In genomic region chr7:120843037-120843621, GRCm38 (mm10) we compare ENCODE assay signal across 8 mouse cellular contexts. TPM values are rescaled to one million over a fixed set of nuclear protein-coding genes. Genes with fewer than 3 reads are reported as not detected.
DNase-seq lines count a peak whose midpoint lies in the region; ATAC-seq and TF ChIP-seq lines count a peak whose summit lies in the region.

No protein-coding gene starts in this region.

- H3K4me2 ChIP-seq in embryonic facial prominence, embryonic 13.5 days = peak overlapping the region; percentile 78
- peak overlapping the region; percentile 79 for H3K4me2 ChIP-seq in limb, embryonic 13.5 days (replicated peaks)
- peak overlapping the region; percentile 64 for H3K4me2 ChIP-seq in midbrain, embryonic 15.5 days

- H3K27me3 ChIP-seq in embryonic facial prominence, embryonic 13.5 days = no peaks in the 10 kb centered on the region
- no peaks in the 10 kb centered on the region for H3K27me3 ChIP-seq in heart, adult 2 months (ENCODE audit: control insufficient read depth, insufficient read depth, low read length)
- H3K27me3 ChIP-seq in limb, embryonic 13.5 days = peaks cover 8% of the 10 kb centered on the region
- H3K27me3 ChIP-seq in midbrain, embryonic 15.5 days (replicated peaks) = 0 out of 2 replicates have a peak, but pooled peaks cover 4% of the 10 kb centered on the region

- TF ChIP-seq POLR2A in heart, adult 2 months (IDR thresholded peaks at IDR 0.05; ENCODE audit: insufficient read depth, low read depth, low read length) = peak; percentile 44; the same call in 1 of the 2 replicates

- peak; percentile 72 for TF ChIP-seq EP300 in heart, adult 2 months (IDR thresholded peaks at IDR 0.05; ENCODE audit: insufficient read depth, low read depth, low read length)

- H3K27ac ChIP-seq in embryonic facial prominence, embryonic 13.5 days = peak overlapping the region; percentile 98
- peak overlapping the region; percentile 93 for H3K27ac ChIP-seq in heart, adult 2 months
- peak overlapping the region; percentile 97 for H3K27ac ChIP-seq in limb, embryonic 13.5 days
- H3K27ac ChIP-seq in midbrain, embryonic 15.5 days = peak overlapping the region; percentile 92

- TF ChIP-seq CTCF in heart, adult 2 months (IDR thresholded peaks at IDR 0.05) = no peak

- H3K79me2 ChIP-seq in heart, adult 2 months (replicated peaks; ENCODE audit: control insufficient read depth, insufficient read depth, low read length) = no peaks in the 10 kb centered on the region

- peak; percentile 87 for DNase-seq in 3134 (ENCODE audit: extremely low read depth, insufficient read length, low spot score)
- DNase-seq in adrenal gland, postnatal 36 days = peak; percentile 87 to 90
- DNase-seq in heart, adult 2 months = peak; percentile 87 to 91
- DNase-seq in kidney, adult 8-10 months = peak; percentile 49 to 62
- DNase-seq in spleen, postnatal 14 days (ENCODE audit: low spot score in 2 of 2) = peak; percentile 62 to 71

- H3K9me3 ChIP-seq in embryonic facial prominence, embryonic 13.5 days = no peaks in the 10 kb centered on the region
- no peaks in the 10 kb centered on the region for H3K9me3 ChIP-seq in limb, embryonic 13.5 days
- H3K9me3 ChIP-seq in midbrain, embryonic 15.5 days = no peaks in the 10 kb centered on the region

- WGBS in embryonic facial prominence, embryonic 13.5 days = under 1% methylated on average over 40 of the region's 40 CpGs
- under 1% methylated on average over 40 of the region's 40 CpGs for WGBS in heart, adult 2 months
- WGBS in limb, embryonic 13.5 days = under 1% methylated on average over 40 of the region's 40 CpGs
- under 1% methylated on average over 40 of the region's 40 CpGs for WGBS in midbrain, embryonic 15.5 days

- intact Hi-C loops in heart, adult 2 months (cut with DNase I) = loop anchor here (2.0 to 5.0 kb wide), 3 partner anchors 44 to 278 kb away; no protein-coding TSS in a partner anchor

- peak; percentile 68 for ATAC-seq in embryonic facial prominence, embryonic 13.5 days (ENCODE audit: insufficient number of reproducible peaks, insufficient read depth, low FRiP score, low TSS enrichment, low read depth)
- ATAC-seq in limb, embryonic 13.5 days (ENCODE audit: low FRiP score, low read depth) = peak; percentile 52
- peak; percentile 84 for ATAC-seq in midbrain, embryonic 15.5 days (replicated peaks)

- peaks cover 24% of the 10 kb centered on the region for H3K4me1 ChIP-seq in embryonic facial prominence, embryonic 13.5 days
- no peaks in the 10 kb centered on the region for H3K4me1 ChIP-seq in heart, adult 2 months (ENCODE audit: control insufficient read depth, insufficient read depth, low read length)
- H3K4me1 ChIP-seq in limb, embryonic 13.5 days = peaks cover 15% of the 10 kb centered on the region
- peaks cover 21% of the 10 kb centered on the region for H3K4me1 ChIP-seq in midbrain, embryonic 15.5 days

- H3K4me3 ChIP-seq in embryonic facial prominence, embryonic 13.5 days = peak overlapping the region; percentile 81
- peak overlapping the region; percentile 74 for H3K4me3 ChIP-seq in heart, adult 2 months
- H3K4me3 ChIP-seq in limb, embryonic 13.5 days = peak overlapping the region; percentile 84
- peak overlapping the region; percentile 77 for H3K4me3 ChIP-seq in midbrain, embryonic 15.5 days

- no peaks in the 10 kb centered on the region for H3K36me3 ChIP-seq in embryonic facial prominence, embryonic 13.5 days
- no peaks in the 10 kb centered on the region for H3K36me3 ChIP-seq in heart, adult 2 months (ENCODE audit: control insufficient read depth, insufficient read depth, low read length)
- H3K36me3 ChIP-seq in limb, embryonic 13.5 days = peaks cover 14% of the 10 kb centered on the region; the same call in 1 of the 2 replicates
- no peaks in the 10 kb centered on the region for H3K36me3 ChIP-seq in midbrain, embryonic 15.5 days (replicated peaks)

- peak overlapping the region; percentile 86 for H3K9ac ChIP-seq in embryonic facial prominence, embryonic 13.5 days
- peak overlapping the region; percentile 88 for H3K9ac ChIP-seq in heart, adult 2 months (ENCODE audit: low read depth, low read length)
- peak overlapping the region; percentile 88 for H3K9ac ChIP-seq in limb, embryonic 13.5 days
- H3K9ac ChIP-seq in midbrain, embryonic 15.5 days = peak overlapping the region; percentile 83

RNA-seq across cellular contexts. Expression of gene Eef2k, which starts 0.5 kb away (rescaled TPM):
- total RNA-seq in adrenal gland, postnatal 36 days (2021) = 10 to 100 TPM; 25.6 to 51.8 TPM
- polyA plus RNA-seq in embryonic facial prominence, embryonic 13.5 days (2015; fragmentation: Nextera tagmentation; extraction: Ambion mirVana) = 36.6 and 39.4 TPM in 2 replicates
- total RNA-seq in heart, adult 2 months (2021) = 10 to 100 TPM; 23.9 to 28.9 TPM
- polyA plus RNA-seq in heart, adult 2 months (2012; rRNA removed) = 22.8 and 27.4 TPM in 2 replicates
- 33.3 and 36.3 TPM in 2 replicates for polyA plus RNA-seq in limb, embryonic 13.5 days (2015; fragmentation: Nextera tagmentation; extraction: Ambion mirVana)
- 33.6 and 40.1 TPM in 2 replicates for polyA plus RNA-seq in midbrain, embryonic 15.5 days (2015; fragmentation: Nextera tagmentation; extraction: Ambion mirVana)

RNA-seq across cellular contexts. Expression of gene Gm5737, which starts 31.0 kb away (rescaled TPM):
- total RNA-seq in adrenal gland, postnatal 36 days (2021) = not detected
- not detected in 2 replicates for polyA plus RNA-seq in embryonic facial prominence, embryonic 13.5 days (2015; fragmentation: Nextera tagmentation; extraction: Ambion mirVana)
- total RNA-seq in heart, adult 2 months (2021) = under 1 TPM in 1 of 2 experiments, not detected in 1; 0.34 TPM
- 0.56 and 0.70 TPM in 2 replicates for polyA plus RNA-seq in heart, adult 2 months (2012; rRNA removed)
- not detected in 2 replicates for polyA plus RNA-seq in limb, embryonic 13.5 days (2015; fragmentation: Nextera tagmentation; extraction: Ambion mirVana)
- polyA plus RNA-seq in midbrain, embryonic 15.5 days (2015; fragmentation: Nextera tagmentation; extraction: Ambion mirVana) = 0.17 and 0.22 TPM in 2 replicates

Comparison
In these comparisons a context has a peak if more than half of its experiments do, and no peak if none do; other contexts are left out.
1. Peak in every context shown above with its lines: DNase-seq, ATAC-seq, H3K4me3 ChIP-seq and H3K27ac ChIP-seq.